Mouse (Mus musculus) heart, embryonic 13.5 days (tissue): ENCODE measurements at regions not wholly inside any gene's neighbourhood (a gene's known extent, or its start where the extent isn't known, plus 50 kb on each side); places are given as distances from the start of the nearest gene placed in this dataset.
"Not testable (repeated sequence)": the region's sequence is repeated elsewhere in the genome, so short reads cannot be mapped to it uniquely, and the experiment has no call there.

Experiments
- ATAC-seq: fragments of 200-750 bp; cut with Nextera tagmentation; 2 replicates; pipeline ENCODE4 v1.8.0; 2017; ENCODE audit warnings: moderate TSS enrichment; ENCODE audit not compliant: insufficient number of reproducible peaks, low FRiP score, low TSS enrichment; ENCODE audit errors: extremely low read depth
- H3K27ac ChIP-seq: fragments of 300-500 bp; sonication (generic); replicated peaks from 2 replicates; pipeline ENCODE4 v1.5.1; 2015; ENCODE audit warnings: moderate library complexity, mild to moderate bottlenecking, inconsistent platforms
- H3K27me3 ChIP-seq: fragments of 300-500 bp; sonication (generic); replicated peaks from 2 replicates; pipeline ENCODE4 v1.6.1; 2015; ENCODE audit warnings: mild to moderate bottlenecking, inconsistent platforms
- H3K36me3 ChIP-seq: fragments of 300-500 bp; sonication (generic); 2 replicates; pipeline ENCODE4 v1.6.1; 2015; ENCODE audit warnings: mild to moderate bottlenecking, inconsistent platforms
- H3K4me1 ChIP-seq: fragments of 300-500 bp; sonication (generic); 2 replicates; pipeline ENCODE4 v1.6.1; 2015; ENCODE audit warnings: inconsistent platforms
- H3K4me2 ChIP-seq: fragments of 300-500 bp; sonication (generic); 2 replicates; pipeline ENCODE4 v1.6.1; 2015; ENCODE audit warnings: inconsistent platforms, mild to moderate bottlenecking, moderate library complexity
- H3K4me3 ChIP-seq: fragments of 300-500 bp; sonication (generic); 2 replicates; pipeline ENCODE4 v1.5.1; 2015; ENCODE audit warnings: moderate library complexity, mild to moderate bottlenecking, inconsistent platforms
- H3K9ac ChIP-seq: fragments of 300-500 bp; sonication (generic); 2 replicates; pipeline ENCODE4 v1.6.1; 2015; ENCODE audit warnings: inconsistent platforms, mild to moderate bottlenecking, moderate library complexity
- H3K9me3 ChIP-seq: fragments of 300-500 bp; sonication (generic); 2 replicates; pipeline ENCODE4 v1.6.1; 2016; ENCODE audit warnings: inconsistent platforms
- WGBS: fragments of 180-500 bp; shearing (Covaris S2); methylation state at CpG from one replicate; pipeline ENCODE4 v1.1.7; 2015; ENCODE audit warnings: mixed read lengths; 5-methylcytosine and 5-hydroxymethylcytosine counted together

DNA sequence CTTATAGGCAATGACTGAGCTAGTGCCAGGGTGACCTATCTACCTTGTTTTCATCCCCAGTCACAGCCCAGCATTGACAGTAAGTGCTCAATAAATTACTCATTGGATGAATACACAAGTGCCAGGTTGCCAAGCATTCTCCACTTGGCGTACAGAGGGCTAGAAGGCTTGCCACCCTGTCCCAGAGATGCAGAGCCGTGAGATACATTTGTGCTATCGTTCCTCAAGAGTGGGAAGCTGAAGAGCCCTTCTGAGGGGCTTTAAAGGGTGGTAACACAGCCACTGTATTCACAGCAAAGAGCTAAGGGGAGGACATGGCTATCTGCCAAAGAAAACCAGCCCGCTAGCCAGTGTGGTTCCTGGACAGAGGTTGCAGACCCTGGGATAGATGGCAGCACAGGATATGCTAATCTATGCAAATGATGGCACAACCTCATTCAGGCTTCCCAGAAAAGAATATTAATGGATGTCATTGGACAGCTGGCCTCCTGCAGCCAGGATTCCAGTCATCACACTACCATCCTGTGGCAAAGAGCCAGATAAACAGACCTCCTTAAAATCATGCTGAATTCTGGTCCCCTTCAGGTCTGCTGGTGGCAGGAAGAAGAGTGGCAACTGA, 214.4 kb downstream of the Trim29 start:
- ATAC-seq: no peak
- peaks cover 3% of the 10 kb centered on the region; the same call in 1 of the 2 replicates for H3K27me3 ChIP-seq
- no peak overlapping the region for H3K4me2 ChIP-seq
- H3K4me3 ChIP-seq: no peak overlapping the region
- H3K9me3 ChIP-seq: no peaks in the 10 kb centered on the region
- peaks cover 12% of the 10 kb centered on the region for H3K4me1 ChIP-seq
- H3K9ac ChIP-seq: no peak overlapping the region
- no peaks in the 10 kb centered on the region for H3K36me3 ChIP-seq
- H3K27ac ChIP-seq: no peak overlapping the region
- WGBS: 37% methylated on average over 4 of the region's 4 CpGs

DNA sequence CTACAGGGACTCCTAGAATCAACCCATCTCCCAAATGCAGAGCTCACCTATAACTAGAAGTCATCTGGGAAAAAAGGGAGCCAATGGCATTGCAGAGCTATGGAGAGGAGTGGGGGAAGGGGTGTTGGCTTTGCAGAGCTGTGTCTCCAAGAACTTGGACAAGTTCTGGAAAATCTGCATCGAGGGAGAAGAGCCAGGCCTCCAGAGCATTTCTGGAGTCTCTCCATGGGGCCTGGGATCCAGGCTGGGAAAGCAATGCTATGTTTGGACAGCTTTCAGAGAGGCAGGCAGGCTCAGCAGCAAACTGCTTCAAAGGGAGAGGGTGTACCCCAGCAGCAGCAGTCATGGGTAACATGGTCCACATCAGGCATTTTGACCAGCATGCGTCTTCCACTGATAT, 211.6 kb upstream of the Nectin1 start:
- H3K9me3 ChIP-seq: no peaks in the 10 kb centered on the region

DNA sequence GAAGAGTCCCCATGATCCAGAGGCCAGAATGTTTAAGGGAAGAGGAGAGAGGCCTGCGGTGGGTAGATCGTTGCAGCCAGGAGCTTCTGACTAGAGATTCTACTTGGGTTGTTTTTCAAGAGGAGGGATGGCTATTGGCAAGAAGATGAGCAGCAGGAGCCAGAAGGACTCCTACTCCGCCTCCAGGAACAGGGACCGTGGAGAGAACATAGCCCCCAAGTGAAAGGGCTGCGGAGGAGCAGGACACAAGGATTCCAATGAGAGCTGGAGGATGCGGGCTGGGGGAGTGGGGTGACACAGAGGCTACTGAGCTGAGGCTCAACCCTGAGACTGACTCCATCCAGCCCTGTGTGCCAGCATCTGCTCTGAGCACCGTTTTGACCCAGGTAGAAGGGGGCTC, 207.8 kb upstream of the Nectin1 start:
- Histone ChIP-seq H3K4me3 (no peak overlapping the region), H3K4me2 (no peak overlapping the region), H3K9me3 (no peaks in the 10 kb centered on the region), H3K4me1 (no peaks in the 10 kb centered on the region), H3K27ac (no peak overlapping the region), H3K27me3 (no peaks in the 10 kb centered on the region; the same call in 1 of the 2 replicates), H3K9ac (no peak overlapping the region), H3K36me3 (no peaks in the 10 kb centered on the region)
- 75% methylated on average over 7 of the region's 7 CpGs for WGBS
- ATAC-seq: no peak

More for the DNA sequence above, 211.6 kb upstream of the Nectin1 start:
- ATAC-seq: no peak
- H3K4me3 ChIP-seq: no peak overlapping the region
- H3K4me1 ChIP-seq: no peaks in the 10 kb centered on the region
- no peaks in the 10 kb centered on the region for H3K36me3 ChIP-seq
- no peak overlapping the region for H3K4me2 ChIP-seq
- peaks cover 3% of the 10 kb centered on the region; the same call in 1 of the 2 replicates for H3K27me3 ChIP-seq
- no peak overlapping the region for H3K9ac ChIP-seq
- H3K27ac ChIP-seq: no peak overlapping the region
- WGBS: 45% methylated on average over 2 of the region's 2 CpGs

DNA sequence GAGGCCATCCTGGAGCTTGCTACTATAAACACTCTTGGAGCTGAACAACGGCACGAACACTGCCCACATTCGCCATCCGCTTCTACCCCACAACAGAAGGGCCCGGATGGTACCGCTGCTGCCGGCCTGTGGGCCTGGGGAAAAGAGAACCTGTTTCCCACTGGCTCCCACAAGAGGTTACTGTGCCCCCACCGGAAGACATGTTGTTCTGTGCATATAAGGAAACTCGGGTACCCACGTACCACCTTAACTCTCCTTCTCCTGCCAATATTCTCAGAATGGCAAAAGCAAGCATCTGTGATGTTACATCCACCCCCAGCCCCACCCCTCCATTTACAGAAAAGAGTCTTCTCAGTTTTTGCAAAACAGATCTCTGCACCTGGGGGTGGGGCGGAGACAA, 206.7 kb upstream of the Nectin1 start:
- Histone ChIP-seq H3K4me1 (no peaks in the 10 kb centered on the region), H3K27ac (no peak overlapping the region), H3K36me3 (no peaks in the 10 kb centered on the region), H3K4me2 (no peak overlapping the region), H3K9me3 (no peaks in the 10 kb centered on the region), H3K9ac (no peak overlapping the region), H3K4me3 (no peak overlapping the region), H3K27me3 (no peaks in the 10 kb centered on the region; the same call in 1 of the 2 replicates)
- WGBS: 87% methylated on average over 11 of the region's 11 CpGs
- no peak for ATAC-seq

DNA sequence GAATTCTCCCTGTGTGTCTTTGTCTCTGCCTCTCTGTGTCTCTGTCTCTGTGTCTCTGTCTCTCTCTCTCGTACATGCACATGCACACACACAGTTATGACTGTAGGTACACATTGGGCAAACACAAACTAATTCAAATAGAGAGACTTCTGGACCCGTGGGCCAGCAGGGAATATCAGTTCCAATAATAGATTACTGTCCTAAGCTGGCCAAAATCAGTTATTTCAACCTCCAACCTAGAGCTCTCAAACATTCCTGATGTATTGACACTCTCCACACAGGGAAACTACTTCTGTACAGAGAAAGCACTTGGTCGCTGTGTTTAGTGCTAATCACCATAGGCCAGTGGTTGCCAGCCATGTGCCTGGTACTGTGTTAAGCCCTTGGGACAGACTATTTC, 203.7 kb upstream of the Nectin1 start:
- no peak overlapping the region for H3K27ac ChIP-seq
- H3K9me3 ChIP-seq: no peaks in the 10 kb centered on the region
- H3K4me2 ChIP-seq: no peak overlapping the region
- H3K36me3 ChIP-seq: no peaks in the 10 kb centered on the region
- ATAC-seq: no peak
- H3K4me1 ChIP-seq: peaks cover 4% of the 10 kb centered on the region; the same call in 1 of the 2 replicates
- H3K4me3 ChIP-seq: no peak overlapping the region
- no peak overlapping the region for H3K9ac ChIP-seq
- peaks cover 3% of the 10 kb centered on the region; the same call in 1 of the 2 replicates for H3K27me3 ChIP-seq
- 65% methylated on average over 3 of the region's 3 CpGs for WGBS

DNA sequence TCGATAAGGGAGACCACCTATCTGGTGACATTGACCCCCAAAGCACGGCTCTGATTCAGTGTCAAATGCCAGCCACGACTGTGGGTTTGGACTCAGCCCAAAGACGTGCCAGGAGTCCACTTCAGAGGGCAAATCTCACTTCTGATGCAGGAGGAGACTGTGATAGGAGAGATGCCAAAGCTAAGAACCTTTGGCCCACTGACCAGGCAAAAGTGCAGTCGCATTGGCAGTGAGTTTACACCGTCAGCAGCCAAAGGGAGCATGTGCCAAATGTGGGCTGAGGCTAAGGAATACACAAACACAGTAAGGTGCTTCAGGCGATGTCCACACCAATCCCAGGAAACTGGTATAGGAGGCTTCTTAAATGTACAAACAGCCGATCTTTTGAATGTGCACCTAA, 202.6 kb upstream of the Nectin1 start:
- Histone ChIP-seq H3K4me3 (no peak overlapping the region), H3K4me1 (peaks cover 8% of the 10 kb centered on the region; the same call in 1 of the 2 replicates), H3K9me3 (no peaks in the 10 kb centered on the region), H3K27ac (no peak overlapping the region), H3K36me3 (no peaks in the 10 kb centered on the region), H3K9ac (0 out of 2 replicates have a peak overlapping the region, but pooled peaks have one; percentile 6), H3K4me2 (no peak overlapping the region), H3K27me3 (peaks cover 3% of the 10 kb centered on the region; the same call in 1 of the 2 replicates)
- no peak for ATAC-seq
- WGBS: 67% methylated on average over 8 of the region's 8 CpGs

DNA sequence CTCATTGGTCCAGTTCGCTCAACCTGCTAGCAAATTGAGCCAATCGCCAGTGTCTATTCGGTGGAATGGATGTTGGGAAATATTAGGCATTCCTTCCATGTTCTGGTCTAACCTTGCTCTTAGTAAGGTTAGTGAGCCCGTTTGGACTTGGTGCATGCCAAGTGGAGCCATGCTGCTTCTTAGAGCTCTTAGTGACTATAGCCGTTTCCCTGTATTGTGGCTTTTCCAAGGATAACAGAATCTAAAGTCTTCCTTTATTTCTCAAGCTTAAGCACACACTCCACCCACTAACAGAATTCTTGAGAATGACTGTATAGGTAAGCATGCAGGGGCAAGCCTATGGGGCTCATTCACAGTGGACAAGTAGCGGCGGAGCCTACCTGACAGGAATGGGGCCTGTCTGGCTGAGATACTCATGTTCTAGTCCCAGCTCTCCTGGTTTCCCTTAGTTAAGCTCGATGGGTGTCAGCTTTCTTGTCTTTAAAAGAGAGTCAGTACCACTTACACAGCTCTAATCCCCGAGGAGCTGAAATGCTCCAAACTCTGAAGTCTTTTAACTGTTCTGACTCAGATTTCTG, 201.6 kb upstream of the Nectin1 start:
- Histone ChIP-seq H3K36me3 (no peaks in the 10 kb centered on the region), H3K9me3 (no peaks in the 10 kb centered on the region), H3K27me3 (peaks cover 3% of the 10 kb centered on the region; the same call in 1 of the 2 replicates), H3K9ac (no peak overlapping the region), H3K4me3 (no peak overlapping the region), H3K4me1 (peaks cover 8% of the 10 kb centered on the region; the same call in 1 of the 2 replicates), H3K27ac (no peak overlapping the region), H3K4me2 (no peak overlapping the region)
- ATAC-seq: no peak
- WGBS: 79% methylated on average over 9 of the region's 9 CpGs

DNA sequence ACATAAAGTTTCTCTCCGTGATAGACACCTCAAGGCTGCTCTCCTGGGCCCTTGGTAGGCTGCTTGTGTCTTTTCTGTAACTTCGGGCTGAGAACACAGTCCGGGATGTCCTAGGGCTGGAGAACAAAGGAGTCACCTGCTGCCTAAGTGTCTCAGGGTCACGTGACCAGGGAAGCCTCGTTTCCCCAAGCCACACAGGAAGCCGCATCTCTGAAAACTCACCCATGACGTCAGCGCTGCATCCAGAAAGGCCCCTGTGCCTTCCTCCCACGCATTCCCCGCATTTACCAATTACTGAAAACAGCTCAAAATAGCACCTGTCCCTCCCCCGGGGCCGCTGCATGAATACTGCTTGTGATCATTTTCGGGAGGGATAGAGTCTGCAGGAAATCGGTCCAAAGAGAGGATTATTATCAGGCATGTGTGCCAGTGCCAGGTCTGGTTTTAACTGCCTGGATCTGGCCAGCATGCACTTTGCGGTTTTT, 198.7 kb upstream of the Nectin1 start:
- Histone ChIP-seq H3K4me1 (peaks cover 25% of the 10 kb centered on the region), H3K36me3 (no peaks in the 10 kb centered on the region), H3K9me3 (no peaks in the 10 kb centered on the region), H3K27ac (no peak overlapping the region), H3K4me3 (no peak overlapping the region), H3K4me2 (peak overlapping the region; percentile 35), H3K9ac (no peak overlapping the region), H3K27me3 (peaks cover 11% of the 10 kb centered on the region; the same call in 1 of the 2 replicates)
- WGBS: 25% methylated on average over 15 of the region's 15 CpGs
- ATAC-seq: no peak

DNA sequence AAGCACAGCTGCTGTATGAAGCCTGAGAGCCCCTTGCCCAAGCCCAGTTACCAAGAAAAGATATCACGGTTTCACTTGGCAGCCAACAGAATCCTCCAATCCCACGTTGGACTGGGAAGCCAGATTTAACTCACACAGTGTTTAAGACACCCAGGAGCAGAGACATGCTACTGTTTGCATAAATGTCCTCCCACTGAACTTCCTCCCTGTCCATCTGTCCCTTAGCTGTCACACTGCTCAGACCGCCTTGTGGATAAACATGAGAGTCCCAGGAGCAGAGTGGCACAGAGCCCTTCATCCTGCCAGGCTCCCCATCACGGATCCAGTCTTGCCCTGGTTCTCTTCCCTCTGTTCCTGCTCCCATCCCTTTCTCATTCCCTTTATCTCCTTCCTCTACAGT, 194.9 kb upstream of the Nectin1 start:
- Histone ChIP-seq H3K27ac (peak overlapping the region; percentile 42; the same call in 1 of the 2 replicates), H3K4me1 (peaks cover 25% of the 10 kb centered on the region), H3K4me2 (no peak overlapping the region), H3K4me3 (no peak overlapping the region), H3K27me3 (peaks cover 8% of the 10 kb centered on the region; the same call in 1 of the 2 replicates), H3K36me3 (no peaks in the 10 kb centered on the region), H3K9me3 (no peaks in the 10 kb centered on the region), H3K9ac (no peak overlapping the region)
- ATAC-seq: no peak
- 30% methylated on average over 4 of the region's 4 CpGs for WGBS

DNA sequence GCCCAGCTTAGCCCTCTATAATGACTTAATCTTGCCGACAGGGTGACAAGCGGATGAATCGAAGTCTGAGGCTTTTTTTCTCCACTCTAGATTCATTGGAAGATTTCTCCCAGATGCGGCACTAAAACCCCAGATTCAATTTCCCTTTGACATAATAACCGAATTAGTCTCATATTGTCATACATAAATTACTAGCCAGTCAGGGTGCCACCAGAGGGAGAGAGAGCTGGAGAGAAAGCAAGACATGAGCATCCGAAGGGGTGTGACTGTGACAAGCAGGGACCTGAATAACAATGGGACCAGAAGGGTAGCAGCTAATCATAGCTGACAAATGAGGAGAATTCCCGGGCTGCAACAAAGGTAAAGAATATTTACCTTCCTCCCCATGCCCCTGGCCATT, 194.5 kb upstream of the Nectin1 start:
- whole genome bisulfite sequencing: 45% methylated on average over 7 of the region's 7 CpGs
- H3K27ac ChIP-seq: peak overlapping the region; percentile 42; the same call in 1 of the 2 replicates

DNA sequence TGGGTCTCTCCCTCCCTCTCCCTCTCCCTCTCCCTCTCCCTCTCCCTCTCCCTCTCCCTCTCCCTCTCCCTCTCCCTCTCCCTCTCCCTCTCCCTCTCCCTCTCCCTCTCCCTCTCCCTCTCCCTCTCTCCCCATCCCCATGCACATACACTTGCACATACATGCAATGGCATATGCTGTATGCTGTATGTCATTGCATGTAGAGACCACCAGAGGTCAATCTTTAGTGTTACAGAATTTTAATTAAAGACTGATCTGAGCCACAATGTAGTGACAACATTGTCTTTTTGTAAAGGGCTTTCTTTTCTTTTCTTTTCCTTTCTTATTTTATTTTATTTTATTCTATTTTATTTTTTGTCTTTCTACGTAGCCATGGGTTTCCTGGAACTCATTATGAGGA, 191.0 kb upstream of the Nectin1 start:
- H3K4me3 ChIP-seq, H3K9me3 ChIP-seq, H3K36me3 ChIP-seq, ATAC-seq, H3K27ac ChIP-seq, H3K27me3 ChIP-seq, H3K9ac ChIP-seq, H3K4me2 ChIP-seq: not testable (repeated sequence)
- 88% methylated on average over 1 of the region's 1 CpGs for WGBS
- peaks cover 17% of the 10 kb centered on the region for H3K4me1 ChIP-seq

More for the DNA sequence above, 194.5 kb upstream of the Nectin1 start:
- Histone ChIP-seq H3K4me2 (no peak overlapping the region), H3K4me1 (peaks cover 25% of the 10 kb centered on the region), H3K36me3 (no peaks in the 10 kb centered on the region), H3K4me3 (no peak overlapping the region), H3K9me3 (no peaks in the 10 kb centered on the region), H3K9ac (no peak overlapping the region), H3K27me3 (peaks cover 8% of the 10 kb centered on the region; the same call in 1 of the 2 replicates)
- no peak for ATAC-seq
